Mouse (Mus musculus) lung, adult 2 months (tissue): ENCODE measurements at regions not wholly inside any gene's neighbourhood (a gene's known extent, or its start where the extent isn't known, plus 50 kb on each side); places are given as distances from the start of the nearest gene placed in this dataset.

Experiments
- CTCF ChIP-seq: fragments of 200-500 bp; IDR thresholded peaks from 2 replicates; pipeline ENCODE4 v1.5.1; 2011; ENCODE audit warnings: mild to moderate bottlenecking, low read length, control low read depth; ENCODE audit not compliant: insufficient read depth
- POLR2A ChIP-seq: fragments of 200-500 bp; IDR thresholded peaks from 2 replicates; pipeline ENCODE4 v1.6.1; 2011; ENCODE audit warnings: low read depth, mild to moderate bottlenecking, control low read depth, low read length, borderline replicate concordance; ENCODE audit errors: extremely low read depth

GRCm38 (mm10) chr15:97125836-97126822, 70.4 kb upstream of the Slc38a4 start:
- TF ChIP-seq CTCF, result no peak
- TF ChIP-seq POLR2A, result no peak
